Mouse (Mus musculus) liver, postnatal 0 days (tissue): ENCODE data around the gene Pappa.

Experiments used
- CTCF ChIP-seq: sonication (generic); IDR thresholded peaks from 2 replicates; pipeline ENCODE4 v1.5.1; 2016; ENCODE audit warnings: antibody characterized with exemption, low read depth
- EP300 ChIP-seq: IDR thresholded peaks from 2 replicates; pipeline ENCODE4 v1.6.1; 2016; ENCODE audit warnings: antibody characterized with exemption, low read depth, mild to moderate bottlenecking

GRCm38 (mm10) chr4:65120329-65120728, 3.6 kb upstream of the Pappa start:
- peak; percentile 30; the same call in 1 of the 2 replicates for TF ChIP-seq CTCF
- TF ChIP-seq EP300, result no peak
